Mouse (Mus musculus): ENCODE measurements around the gene Gm36176. TPM values are rescaled to one million over a fixed set of nuclear protein-coding genes. Genes with fewer than 3 reads are reported as not detected.
"Not testable (repeated sequence)": the region's sequence is repeated elsewhere in the genome, so short reads cannot be mapped to it uniquely, and the experiment has no call there.

Gm36176 gene
- not detected in 2 replicates for total RNA-seq (2017)

DNA sequence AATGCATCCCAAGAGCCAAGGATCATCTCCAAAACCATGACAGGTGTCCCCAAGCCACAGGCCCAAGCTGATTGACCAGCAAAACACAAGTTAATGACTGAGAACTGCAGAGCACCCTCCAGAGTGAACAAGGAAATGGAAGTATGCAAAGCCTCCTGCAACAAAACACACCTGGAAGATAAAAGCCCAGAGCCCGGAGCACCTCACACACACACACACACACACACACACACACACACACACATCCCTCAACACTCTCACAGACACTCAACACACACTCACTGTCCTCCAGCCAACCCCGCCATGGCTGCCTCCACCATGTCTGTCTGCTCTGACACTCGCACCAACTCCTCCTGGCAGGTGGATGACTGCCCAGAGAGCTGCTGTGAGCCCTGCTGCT is at the start of gene Gm36176:
TSS of gene Gm36176 (plus strand) at position 301 of the 400 bp plus-strand sequence.
- ATAC-seq (replicated peaks; ENCODE audit: low read depth, poor library complexity, severe bottlenecking): no peak

DNA sequence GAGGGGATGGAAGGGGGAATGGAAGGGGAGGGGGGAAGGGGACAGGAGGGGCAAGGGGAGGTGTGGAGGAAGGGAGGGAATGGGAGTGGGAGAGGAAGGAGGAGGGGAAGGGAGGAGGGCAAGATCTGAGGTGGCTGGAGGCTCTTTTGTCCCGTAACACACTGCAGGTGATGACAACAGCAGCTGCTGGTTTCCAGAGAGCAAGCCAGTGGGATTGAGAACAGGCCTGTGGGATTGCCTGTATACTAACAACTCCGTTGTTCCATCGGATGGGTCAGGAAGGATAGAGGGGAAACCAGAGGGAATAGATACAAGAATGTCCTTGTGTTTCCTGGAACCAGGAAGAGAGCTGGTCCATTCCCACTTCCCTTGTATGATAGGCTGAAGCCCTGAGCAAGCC is 48.9 kb upstream of the Gm36176 start:
- ATAC-seq (replicated peaks; ENCODE audit: low read depth, poor library complexity, severe bottlenecking): no peak

GRCm38 (mm10) chr10:77798164-77798920 is 48.3 kb upstream of the Gm36176 start:
- ATAC-seq (replicated peaks; ENCODE audit: low read depth, poor library complexity, severe bottlenecking): not testable (repeated sequence)

- ATAC-seq (replicated peaks; ENCODE audit: low read depth, poor library complexity, severe bottlenecking): no peak
These were observed 47.6 kb upstream of the Gm36176 start, which contains the start of gene Gm19668 for GRCm38 (mm10) chr10:77798921-77799508. Gene Gm19668 (minus strand): TSS chr10:77799133.

DNA sequence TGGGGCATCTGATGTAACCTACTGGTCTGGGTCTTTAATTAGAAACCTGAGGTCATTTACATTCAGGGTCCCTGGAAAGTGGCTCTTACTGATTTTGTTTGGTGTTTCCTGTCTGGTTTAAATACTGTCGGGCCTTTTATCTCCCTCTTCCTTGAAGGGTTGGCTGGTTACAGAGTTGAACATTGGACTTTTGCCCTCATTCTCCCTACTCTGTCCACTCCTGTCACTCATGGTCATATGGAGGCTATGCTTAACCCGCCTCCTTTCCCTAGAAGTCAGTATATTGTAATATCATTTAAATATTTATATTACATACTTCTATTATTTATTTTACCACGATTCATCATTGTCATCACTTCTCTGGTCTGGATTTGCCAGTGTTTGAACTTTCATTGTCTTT is 42.5 kb upstream of the Gm36176 start:
- ATAC-seq (replicated peaks; ENCODE audit: low read depth, poor library complexity, severe bottlenecking): no peak

DNA sequence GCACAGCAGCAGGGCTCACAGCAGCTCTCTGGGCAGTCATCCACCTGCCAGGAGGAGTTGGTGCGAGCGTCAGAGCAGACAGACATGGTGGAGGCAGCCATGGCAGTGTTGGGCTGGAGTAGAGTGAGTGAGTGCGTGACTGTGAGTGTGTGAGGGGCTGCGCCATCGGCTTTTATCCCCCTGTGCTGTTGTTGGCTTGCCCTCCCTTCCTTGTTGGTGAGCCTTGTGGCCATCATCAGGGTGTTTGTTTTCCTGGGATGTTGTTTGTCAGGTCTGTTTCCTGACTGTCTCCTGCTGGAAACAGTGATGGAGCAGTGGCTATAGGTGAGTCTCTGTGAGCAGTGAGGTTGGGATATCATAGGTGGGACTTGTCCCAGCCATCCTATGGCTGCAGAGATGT is 34.9 kb upstream of the Gm36176 start, which contains the start of gene Gm9507:
TSS of gene Gm9507 (minus strand) at position 101 of the 400 bp plus-strand sequence.
- no peak for ATAC-seq (replicated peaks; ENCODE audit: low read depth, poor library complexity, severe bottlenecking)

DNA sequence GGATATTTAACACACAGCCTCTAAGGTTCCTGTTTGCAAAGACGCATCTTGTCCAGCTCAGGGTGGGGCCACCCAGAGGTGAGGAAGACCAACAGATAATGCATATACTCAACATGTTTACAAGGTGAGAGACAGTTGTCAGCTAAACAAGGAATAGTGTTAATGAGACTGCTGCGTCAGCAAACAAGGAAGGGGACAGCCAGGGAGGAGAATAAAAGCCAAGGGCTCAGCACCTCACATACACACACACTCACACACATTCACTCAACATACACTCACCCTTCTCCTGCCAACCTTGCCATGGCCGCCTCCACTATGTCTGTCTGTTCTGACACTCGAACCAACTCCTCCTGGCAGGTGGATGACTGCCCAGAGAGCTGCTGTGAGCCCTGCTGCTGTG is 32.2 kb upstream of the Gm36176 start, which contains the start of gene Gm2696:
TSS of gene Gm2696 (plus strand) at position 301 of the 400 bp plus-strand sequence.
- no peak for ATAC-seq (replicated peaks; ENCODE audit: low read depth, poor library complexity, severe bottlenecking)

GRCm38 (mm10) chr10:77815514-77815913 is 31.1 kb upstream of the Gm36176 start:
- ATAC-seq (replicated peaks; ENCODE audit: low read depth, poor library complexity, severe bottlenecking): no peak

GRCm38 (mm10) chr10:77818523-77818922 is 28.1 kb upstream of the Gm36176 start:
- no peak for ATAC-seq (replicated peaks; ENCODE audit: low read depth, poor library complexity, severe bottlenecking)

GRCm38 (mm10) chr10:77819203-77819602 is 27.4 kb upstream of the Gm36176 start:
- ATAC-seq (replicated peaks; ENCODE audit: low read depth, poor library complexity, severe bottlenecking): no peak

GRCm38 (mm10) chr10:77826951-77827350 is 19.7 kb upstream of the Gm36176 start, which contains the start of gene Krtap10-4:
Gene Krtap10-4 (minus strand): TSS chr10:77827095.
- no peak for ATAC-seq (replicated peaks; ENCODE audit: low read depth, poor library complexity, severe bottlenecking)

- ATAC-seq (replicated peaks; ENCODE audit: low read depth, poor library complexity, severe bottlenecking): no peak
These were observed 11.0 kb upstream of the Gm36176 start, which contains the start of gene Krtap10-10 for GRCm38 (mm10) chr10:77835647-77836046. Gene Krtap10-10 (plus strand): TSS chr10:77835947.

DNA sequence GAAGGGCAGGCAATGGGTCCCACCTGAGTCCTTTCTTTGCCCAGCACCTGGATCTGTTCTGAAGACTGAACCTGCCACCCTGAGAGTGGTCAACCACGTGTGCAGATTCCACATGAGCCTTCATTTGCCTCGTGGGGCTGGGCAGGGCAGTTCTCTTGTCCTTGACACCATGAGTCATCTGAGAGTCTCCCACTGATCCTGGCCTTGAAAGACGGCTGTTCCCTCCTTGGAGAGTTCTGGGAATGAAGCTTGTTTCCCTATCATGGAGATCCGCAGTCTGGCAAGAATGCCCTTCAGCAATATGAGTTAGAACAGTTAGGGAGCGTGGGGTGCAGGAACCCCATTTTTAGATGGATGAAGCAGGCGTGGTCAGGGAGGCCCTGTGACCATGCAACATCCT is 7.6 kb upstream of the Gm36176 start:
- ATAC-seq (replicated peaks; ENCODE audit: low read depth, poor library complexity, severe bottlenecking): no peak

DNA sequence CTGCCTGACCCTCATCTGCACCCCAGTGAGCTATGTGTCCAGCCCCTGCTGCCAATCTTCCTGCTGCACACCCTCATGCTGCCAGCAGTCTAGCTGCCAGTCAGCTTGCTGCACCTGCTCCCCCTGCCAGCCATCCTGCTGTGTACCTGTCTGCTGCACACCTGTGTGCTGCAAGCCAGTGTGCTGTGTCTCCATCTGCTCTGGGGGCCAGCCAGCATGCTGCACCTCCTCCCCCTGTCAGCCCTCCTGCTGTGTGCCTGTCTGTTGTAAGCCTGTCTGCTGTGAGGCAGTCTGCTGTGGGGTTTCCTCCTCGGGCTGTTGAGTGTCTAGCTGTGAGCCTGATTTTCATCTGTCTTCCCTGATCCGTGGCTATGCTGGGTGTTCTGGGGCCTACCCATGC is 358 bp downstream of the Gm36176 start:
- ATAC-seq (replicated peaks; ENCODE audit: low read depth, poor library complexity, severe bottlenecking): no peak

DNA sequence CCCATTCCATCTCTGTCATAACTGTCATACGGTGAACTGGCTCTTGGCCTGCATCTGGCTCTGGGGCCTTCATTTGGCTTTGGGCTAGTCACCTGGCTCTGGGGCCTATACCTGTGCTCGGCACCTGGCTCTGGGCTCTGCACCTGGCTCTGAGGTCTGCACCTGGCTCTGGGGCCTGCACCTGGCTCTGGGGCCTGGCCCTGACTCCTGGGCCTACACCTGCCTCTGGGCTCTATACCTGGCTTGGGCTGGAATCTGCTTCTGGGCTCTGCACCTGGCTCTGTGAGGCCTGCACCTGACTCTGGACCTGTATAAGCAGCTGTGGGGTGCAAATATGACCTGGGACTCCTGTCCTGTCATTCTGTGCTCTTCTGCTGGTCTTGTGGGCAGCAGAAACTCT is 935 bp downstream of the Gm36176 start:
- ATAC-seq (replicated peaks; ENCODE audit: low read depth, poor library complexity, severe bottlenecking): no peak

DNA sequence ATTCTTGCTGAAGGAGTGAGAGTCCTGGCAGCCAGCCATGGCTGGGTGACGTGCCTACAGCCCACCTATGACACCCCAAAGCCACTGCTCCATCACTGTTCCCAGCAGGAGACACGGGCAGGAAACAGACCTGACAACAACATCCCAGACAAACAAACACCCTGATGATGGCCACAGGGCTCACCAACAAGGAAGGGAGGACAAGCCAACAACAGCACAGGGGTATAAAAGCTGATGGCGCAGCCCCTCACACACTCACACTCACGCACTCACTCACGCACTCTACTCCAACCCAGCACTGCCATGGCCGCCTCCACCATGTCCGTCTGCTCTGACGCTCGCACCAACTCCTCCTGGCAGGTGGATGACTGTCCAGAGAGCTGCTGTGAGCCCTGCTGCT is 6.0 kb downstream of the Gm36176 start, which contains the start of gene Gm10318:
TSS of gene Gm10318 (plus strand) at position 301 of the 400 bp plus-strand sequence.
- ATAC-seq (replicated peaks; ENCODE audit: low read depth, poor library complexity, severe bottlenecking): no peak

DNA sequence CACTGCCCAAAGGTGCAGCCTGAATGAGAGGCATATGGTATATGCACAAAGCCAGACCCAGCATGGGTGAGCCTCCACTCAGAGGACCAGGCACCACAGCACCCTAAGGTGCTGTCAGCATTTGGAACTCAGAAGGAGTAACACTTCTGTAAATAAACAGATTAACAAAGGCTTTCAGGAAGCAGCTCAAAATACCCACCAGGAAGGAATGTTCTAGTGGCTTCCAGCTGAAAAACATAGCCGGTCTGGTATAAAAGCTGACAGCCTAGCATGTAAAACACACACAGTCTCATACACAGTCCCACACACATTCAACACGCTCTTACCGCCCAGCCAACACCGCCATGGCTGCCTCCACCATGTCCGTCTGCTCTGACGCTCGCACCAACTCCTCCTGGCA is 15.1 kb downstream of the Gm36176 start, which contains the start of gene Gm3285:
TSS of gene Gm3285 (plus strand) at position 301 of the 400 bp plus-strand sequence.
- no peak for ATAC-seq (replicated peaks; ENCODE audit: low read depth, poor library complexity, severe bottlenecking)

DNA sequence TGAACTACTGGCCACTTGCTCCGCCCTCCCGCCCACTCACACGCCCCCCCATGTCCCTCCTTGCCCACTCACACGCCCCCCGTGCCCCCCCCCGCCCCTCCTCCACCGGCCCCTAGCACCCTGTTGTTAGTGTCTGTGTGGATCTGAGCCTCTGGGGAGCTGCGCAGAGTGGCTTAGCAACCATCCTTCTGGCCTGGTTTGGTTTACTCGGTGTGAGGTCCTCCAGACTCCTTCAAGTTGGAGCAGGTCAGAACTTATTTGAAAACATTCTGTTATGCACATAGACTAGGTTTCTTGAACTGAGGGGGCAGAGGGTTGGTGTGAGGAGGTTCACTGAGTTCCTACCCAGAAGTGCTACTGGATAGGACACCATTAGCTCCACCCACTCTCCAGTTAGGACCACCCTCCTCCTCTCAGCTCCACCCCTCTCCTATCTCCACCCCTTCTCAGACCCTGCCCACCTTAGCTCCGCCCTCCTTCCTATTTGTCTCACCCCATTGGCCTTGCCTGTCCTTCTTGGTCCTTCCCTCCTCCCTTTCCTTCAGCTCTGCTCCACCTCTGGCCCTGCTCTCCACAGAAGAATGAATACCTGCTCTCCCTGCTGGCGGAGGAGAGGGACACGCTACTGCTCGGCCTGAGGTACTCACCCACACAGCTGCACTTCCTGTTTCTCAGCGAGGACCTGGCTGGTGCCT is 17.6 kb downstream of the Gm36176 start:
- peak; percentile 96 for ATAC-seq (replicated peaks; ENCODE audit: low read depth, poor library complexity, severe bottlenecking)

DNA sequence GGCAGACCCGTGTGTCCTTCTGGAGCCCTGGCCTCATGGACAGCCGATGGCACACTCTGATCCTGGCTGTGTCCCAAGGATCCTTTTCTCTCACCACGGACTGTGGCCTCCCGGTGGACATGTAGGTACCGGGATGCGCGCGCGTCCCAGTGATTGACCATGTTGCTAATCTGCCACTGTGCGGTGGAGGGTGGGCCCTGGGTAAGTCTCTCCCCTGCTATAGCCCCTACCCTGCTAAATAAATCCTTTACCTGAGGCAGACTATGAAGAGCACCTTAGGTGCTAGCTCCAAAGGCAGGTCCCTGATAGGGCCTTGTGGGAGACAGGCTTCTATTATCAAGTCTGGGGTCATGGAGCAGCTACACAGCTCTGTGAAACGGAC is 18.1 kb downstream of the Gm36176 start:
- ATAC-seq (replicated peaks; ENCODE audit: low read depth, poor library complexity, severe bottlenecking): no peak

DNA sequence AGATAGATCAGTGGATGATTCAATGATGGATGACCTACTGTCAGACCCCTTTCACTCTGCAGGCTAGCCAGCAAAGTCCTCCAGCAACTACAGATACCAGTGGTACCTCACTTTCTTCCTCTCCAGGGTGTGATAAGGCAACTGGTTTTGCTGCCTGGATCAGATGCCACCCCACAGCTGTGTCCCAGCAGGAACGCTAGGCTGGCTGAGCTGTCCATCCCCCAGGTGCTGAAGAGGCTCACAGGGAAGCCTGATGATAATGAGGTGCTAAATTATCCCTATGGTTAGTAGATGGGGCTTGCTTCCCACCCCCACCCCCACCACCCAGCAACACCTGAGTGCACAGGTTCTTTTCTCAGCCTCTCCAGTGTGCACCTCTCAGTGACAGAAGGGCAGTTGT is 20.9 kb downstream of the Gm36176 start:
- ATAC-seq (replicated peaks; ENCODE audit: low read depth, poor library complexity, severe bottlenecking): no peak

GRCm38 (mm10) chr10:77869651-77870050 is 23.0 kb downstream of the Gm36176 start:
- no peak for ATAC-seq (replicated peaks; ENCODE audit: low read depth, poor library complexity, severe bottlenecking)

All from common myeloid progenitor, adult 5-6 weeks (primary cell).